Mouse (Mus musculus) thymus, postnatal 4 days (tissue): ENCODE results near the gene Olfr1057.
"Not testable (repeated sequence)": the region's sequence is repeated elsewhere in the genome, so short reads cannot be mapped to it uniquely, and the experiment has no call there.

Experiments
- DNase-seq: peaks from one replicate; pipeline ENCODE4 v3.0.0; 2021

Gene Olfr1057

GRCm38 (mm10) chr2:86378293-86378692, at the start of gene Olfr1057:
TSS of gene Olfr1057 (minus strand) at chr2:86378393.
- DNase-seq = no peak

- DNase-seq = not testable (repeated sequence)
These were observed 48.5 kb upstream of the Olfr1057 start, which contains the start of gene Olfr1062 for GRCm38 (mm10) chr2:86426649-86427048. TSS of gene Olfr1062 (minus strand) at chr2:86426749.

- no peak for DNase-seq
These were observed 35.8 kb upstream of the Olfr1057 start, which contains the start of gene Olfr1061 for GRCm38 (mm10) chr2:86413950-86414349. TSS of gene Olfr1061 (minus strand) at chr2:86414050.

GRCm38 (mm10) chr2:86395114-86395513, 16.9 kb upstream of the Olfr1057 start:
- DNase-seq = no peak

- not testable (repeated sequence) for DNase-seq
These were observed 10.3 kb upstream of the Olfr1057 start, which contains the start of gene Olfr1058 for GRCm38 (mm10) chr2:86388461-86388860. TSS of gene Olfr1058 (minus strand) at chr2:86388561.

- not testable (repeated sequence) for DNase-seq
These were observed 11.9 kb downstream of the Olfr1057 start for GRCm38 (mm10) chr2:86366342-86366741.

GRCm38 (mm10) chr2:86362369-86362768, 15.8 kb downstream of the Olfr1057 start, which contains the start of gene Olfr1056:
TSS of gene Olfr1056 (minus strand) at chr2:86362469.
- no peak for DNase-seq

- DNase-seq = not testable (repeated sequence)
These were observed 26.4 kb downstream of the Olfr1057 start for GRCm38 (mm10) chr2:86351751-86352150.

- DNase-seq = no peak
These were observed 28.0 kb downstream of the Olfr1057 start, which contains the start of gene Olfr1055 for GRCm38 (mm10) chr2:86350184-86350583. TSS of gene Olfr1055 (minus strand) at chr2:86350284.

GRCm38 (mm10) chr2:86335333-86335732, 42.9 kb downstream of the Olfr1057 start, which contains the start of gene Olfr1054:
TSS of gene Olfr1054 (minus strand) at chr2:86335433.
- DNase-seq = no peak
